Mouse (Mus musculus): ENCODE measurements around the gene Vasp.

GRCm38 (mm10) chr7:19214940-19215339 lies 56.7 kb downstream of the Vasp start:
- TF ChIP-seq E2F4 (IDR thresholded peaks at IDR 0.05; ENCODE audit: borderline replicate concordance, low read depth, low read length), result no peak
- TF ChIP-seq SIN3A (IDR thresholded peaks at IDR 0.05; ENCODE audit: low read length), result peak; percentile 31; the same call in 1 of the 2 replicates
- TF ChIP-seq ELF1 (IDR thresholded peaks at IDR 0.05; ENCODE audit: low read depth, low read length), result no peak
- peak in 1 of 2 experiments; percentile 24; a peak in 1 of 4 replicates for TF ChIP-seq EP300 (IDR thresholded peaks at IDR 0.05; ENCODE audit: low read depth in 1 of 2, low read length in 2 of 2)
- no peak for TF ChIP-seq CTCF (IDR thresholded peaks at IDR 0.05 in 2 of 3, conservative IDR thresholded peaks at IDR 0.05 in 1 of 3; ENCODE audit: control insufficient read depth in 1 of 3, insufficient read depth in 1 of 3, low read depth in 2 of 3, low read length in 3 of 3, poor library complexity in 1 of 3, severe bottlenecking in 1 of 3)
- TF ChIP-seq GABPA (IDR thresholded peaks at IDR 0.05; ENCODE audit: low read depth, low read length), result no peak
- TF ChIP-seq RAD21 (IDR thresholded peaks at IDR 0.05; ENCODE audit: low read depth, low read length), result no peak
- TF ChIP-seq ZNF384 (IDR thresholded peaks at IDR 0.05; ENCODE audit: low read depth, low read length), result no peak
- peak; percentile 82 for TF ChIP-seq GATA1 (IDR thresholded peaks at IDR 0.05; ENCODE audit: low read depth, low read length)
- no peak for TF ChIP-seq MEF2A (IDR thresholded peaks at IDR 0.05; ENCODE audit: extremely low read depth, insufficient replicate concordance, low read depth, low read length, poor library complexity, severe bottlenecking)
- no peak for TF ChIP-seq ZKSCAN1 (IDR thresholded peaks at IDR 0.05; ENCODE audit: low read depth, low read length)
- TF ChIP-seq POLR2A (IDR thresholded peaks at IDR 0.05; ENCODE audit: control insufficient read depth in 1 of 2, insufficient read depth in 1 of 2, low read depth in 1 of 2, low read length in 2 of 2, poor library complexity in 1 of 2), result no peak
